Comparison of ENCODE assay signal across 14 mouse cellular contexts in genomic region chr15:10621194-10621593, GRCm38 (mm10).
DNase-seq lines count a peak whose midpoint lies in the region.
"Had no signal": no experiment of that assay in that cellular context is flagged by ENCODE, and none has a peak within 500 bp of the region (broad histone marks: within the 10 kb centered on the region; RNA-seq: fewer than 3 reads in every experiment).

No protein-coding gene starts in this region.

- intact Hi-C loops in left cerebral cortex, postnatal 25 days (cut with DNase I) = loop anchor here (5.0 kb wide), 1 partner anchor 131 kb away; no protein-coding TSS in a partner anchor

- DNase-seq in cerebellum, postnatal 25 days = peak; percentile 18 to 23
- no peak for DNase-seq in cerebellum, adult 9-11 months
- DNase-seq in right cerebral cortex, adult 18-20 months = peak; percentile 74
- DNase-seq in right cerebral cortex, postnatal 4 days = no peak
- peak; percentile 7 to 86 for DNase-seq in left cerebral cortex, postnatal 25 days (ENCODE audit: low spot score in 2 of 2)
- peak; percentile 70 for DNase-seq in telencephalon, adult 2 months (ENCODE audit: low read depth, low spot score)
- no peak for DNase-seq in ovary, adult 18-20 months (ENCODE audit: low spot score)
- no peak for DNase-seq in adrenal gland, postnatal 4 days (ENCODE audit: low spot score in 2 of 2)
- DNase-seq: adrenal gland, postnatal 14 days; gastrocnemius, postnatal 36 days; kidney, adult 9 months; lung, postnatal 10 days; retina, postnatal 1 day; thymus, postnatal 14 days had no signal

Comparison
In these comparisons a context has a peak if more than half of its experiments do, and no peak if none do; other contexts are left out.
1. DNase-seq: peak in cerebellum, postnatal 25 days (2 of 2), right cerebral cortex, adult 18-20 months (single experiment), left cerebral cortex, postnatal 25 days (2 of 2) and telencephalon, adult 2 months (single experiment); none in cerebellum, adult 9-11 months (single experiment), right cerebral cortex, postnatal 4 days (single experiment), ovary, adult 18-20 months (single experiment) and adrenal gland, postnatal 4 days (0 of 2).